Mouse (Mus musculus): ENCODE measurements around the gene Ispd. TPM values are rescaled to one million over a fixed set of nuclear protein-coding genes. Genes with fewer than 3 reads are reported as not detected.

Gene Ispd
- polyA plus RNA-seq, 1 experiment from 2014 or later: 12.7 TPM

DNA sequence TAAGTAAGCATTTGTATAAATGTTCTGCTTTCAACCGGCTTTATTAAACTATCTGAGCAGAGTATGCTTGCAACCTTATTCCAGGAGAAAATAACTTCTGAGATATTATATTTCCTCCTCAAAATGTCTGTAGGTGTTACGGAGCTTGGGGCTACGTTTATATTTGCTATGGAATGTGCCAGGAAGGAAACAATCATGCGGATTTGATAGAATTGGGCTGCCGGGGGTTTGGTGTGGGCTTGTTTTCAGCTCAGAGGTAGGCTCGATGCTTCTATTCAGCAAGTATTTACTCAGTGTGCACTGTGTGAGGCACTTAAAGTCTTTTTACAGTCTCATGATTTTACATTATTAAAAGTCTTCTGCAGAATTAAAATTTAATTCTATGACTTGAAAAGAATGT, 4.1 kb downstream of the Ispd start:
- Histone ChIP-seq H3K9ac (no peak overlapping the region), H3K4me2 (0 out of 2 replicates have a peak overlapping the region, but pooled peaks have one; percentile 14), H3K9me3 (no peaks in the 10 kb centered on the region), H3K4me1 (peaks cover 32% of the 10 kb centered on the region), H3K4me3 (no peak overlapping the region), H3K27me3 (no peaks in the 10 kb centered on the region), H3K27ac (peak overlapping the region; percentile 66), H3K36me3 (no peaks in the 10 kb centered on the region)
- ATAC-seq (ENCODE audit: insufficient number of reproducible peaks, insufficient read depth, low FRiP score, low TSS enrichment, low read depth): no peak
- 17% methylated on average over 6 of the region's 6 CpGs for WGBS

DNA sequence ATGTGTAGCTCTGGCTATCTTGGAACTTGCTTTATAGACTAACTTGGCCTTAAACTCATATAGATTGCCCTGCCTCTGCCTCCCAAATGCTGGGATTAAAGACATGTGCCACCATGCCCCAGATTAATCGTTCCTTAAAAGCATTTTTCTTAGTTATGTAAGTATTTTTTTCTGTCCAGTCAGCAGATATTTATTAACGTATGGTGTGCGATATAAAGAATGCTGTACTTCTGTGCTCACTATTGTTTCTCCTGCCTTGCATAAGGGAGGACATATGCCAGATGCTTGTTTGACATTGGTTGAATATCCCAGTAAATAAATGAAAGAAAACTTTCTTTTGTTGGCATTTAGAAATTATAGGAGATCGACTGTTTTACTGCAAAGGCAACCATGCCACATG, 5.7 kb downstream of the Ispd start:
- H3K27me3 ChIP-seq: no peaks in the 10 kb centered on the region
- H3K4me1 ChIP-seq: peaks cover 21% of the 10 kb centered on the region
- peaks cover 5% of the 10 kb centered on the region; the same call in 1 of the 2 replicates for H3K36me3 ChIP-seq
- peaks cover 5% of the 10 kb centered on the region; the same call in 1 of the 2 replicates for H3K9me3 ChIP-seq
- no peak overlapping the region for H3K27ac ChIP-seq
- H3K4me2 ChIP-seq: no peak overlapping the region
- no peak overlapping the region for H3K4me3 ChIP-seq
- H3K9ac ChIP-seq: no peak overlapping the region
- WGBS: 86% methylated on average over 4 of the region's 4 CpGs
- ATAC-seq (ENCODE audit: insufficient number of reproducible peaks, insufficient read depth, low FRiP score, low TSS enrichment, low read depth): no peak

GRCm38 (mm10) chr12:36395115-36395514, 13.9 kb downstream of the Ispd start:
- Histone ChIP-seq H3K4me3 (no peak overlapping the region), H3K9me3 (peaks cover 24% of the 10 kb centered on the region), H3K4me2 (no peak overlapping the region), H3K9ac (no peak overlapping the region), H3K36me3 (peaks cover 27% of the 10 kb centered on the region), H3K27me3 (no peaks in the 10 kb centered on the region), H3K27ac (no peak overlapping the region), H3K4me1 (no peaks in the 10 kb centered on the region)
- WGBS: 55% methylated on average over 2 of the region's 2 CpGs
- ATAC-seq (ENCODE audit: insufficient number of reproducible peaks, insufficient read depth, low FRiP score, low TSS enrichment, low read depth): no peak

GRCm38 (mm10) chr12:36423677-36424076, 42.4 kb downstream of the Ispd start:
- Histone ChIP-seq H3K4me1 (peaks cover 8% of the 10 kb centered on the region), H3K4me3 (no peak overlapping the region), H3K27ac (peak overlapping the region; percentile 12), H3K9me3 (no peaks in the 10 kb centered on the region), H3K36me3 (no peaks in the 10 kb centered on the region), H3K4me2 (no peak overlapping the region), H3K9ac (no peak overlapping the region), H3K27me3 (no peaks in the 10 kb centered on the region)
- 44% methylated on average over 10 of the region's 10 CpGs for WGBS
- 0 out of 2 replicates have a peak, but pooled peaks have one; percentile 32 for ATAC-seq (ENCODE audit: insufficient number of reproducible peaks, insufficient read depth, low FRiP score, low TSS enrichment, low read depth)

DNA sequence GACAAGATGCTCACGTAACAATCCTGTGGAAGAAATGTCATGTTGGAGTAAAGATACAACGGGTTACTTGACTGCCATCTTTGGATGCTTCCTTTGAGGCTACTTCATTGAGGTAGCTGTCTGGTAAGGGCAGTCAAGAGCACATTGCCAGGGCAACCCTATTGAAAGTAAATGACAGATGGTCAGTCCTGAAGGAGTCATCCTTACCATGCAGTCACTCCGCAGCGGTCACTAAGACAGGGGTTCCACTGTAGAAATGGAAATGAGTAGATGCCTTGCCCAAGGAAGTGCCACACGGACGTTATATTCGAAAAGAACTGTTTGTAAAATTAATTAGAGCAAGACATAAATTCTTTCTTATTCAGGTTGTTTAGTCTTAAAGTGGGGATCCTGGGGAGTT, 44.0 kb downstream of the Ispd start:
- H3K4me2 ChIP-seq: no peak overlapping the region
- H3K4me3 ChIP-seq: no peak overlapping the region
- H3K27ac ChIP-seq: no peak overlapping the region
- peaks cover 8% of the 10 kb centered on the region for H3K4me1 ChIP-seq
- no peak overlapping the region for H3K9ac ChIP-seq
- H3K27me3 ChIP-seq: no peaks in the 10 kb centered on the region
- 91% methylated on average over 7 of the region's 7 CpGs for WGBS
- H3K9me3 ChIP-seq: no peaks in the 10 kb centered on the region
- ATAC-seq (ENCODE audit: insufficient number of reproducible peaks, insufficient read depth, low FRiP score, low TSS enrichment, low read depth): no peak
- no peaks in the 10 kb centered on the region for H3K36me3 ChIP-seq

- H3K4me1 ChIP-seq: peaks cover 8% of the 10 kb centered on the region
- ATAC-seq (ENCODE audit: insufficient number of reproducible peaks, insufficient read depth, low FRiP score, low TSS enrichment, low read depth): no peak
- H3K9ac ChIP-seq: no peak overlapping the region
- H3K27ac ChIP-seq: no peak overlapping the region
- H3K27me3 ChIP-seq: no peaks in the 10 kb centered on the region
- 50% methylated on average over 15 of the region's 15 CpGs for WGBS
- H3K4me2 ChIP-seq: no peak overlapping the region
- H3K36me3 ChIP-seq: no peaks in the 10 kb centered on the region
- H3K9me3 ChIP-seq: no peaks in the 10 kb centered on the region
- no peak overlapping the region for H3K4me3 ChIP-seq
These were observed 45.2 kb downstream of the Ispd start for GRCm38 (mm10) chr12:36426163-36427045.

DNA sequence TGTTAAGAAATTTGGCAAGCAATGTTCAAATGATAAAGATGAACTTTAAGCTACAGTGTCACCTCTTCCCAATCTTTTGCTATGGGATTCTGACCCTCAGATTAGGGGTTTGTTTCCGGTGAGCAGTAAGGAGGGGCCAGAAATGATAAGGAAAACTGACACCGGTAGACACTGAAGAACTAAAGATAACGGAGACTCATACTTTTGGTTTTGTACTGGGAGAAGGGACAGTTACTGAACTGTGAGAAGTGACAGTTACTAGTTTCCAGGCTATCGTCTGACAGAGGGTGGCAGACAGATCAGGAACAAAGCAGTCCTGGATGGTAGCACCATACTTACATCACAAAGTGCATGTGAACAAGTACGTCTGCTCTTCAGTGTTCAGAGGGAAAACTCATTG, 55.7 kb downstream of the Ispd start:
- Histone ChIP-seq H3K4me1 (peaks cover 8% of the 10 kb centered on the region), H3K9me3 (no peaks in the 10 kb centered on the region), H3K27ac (no peak overlapping the region), H3K4me3 (no peak overlapping the region), H3K9ac (no peak overlapping the region), H3K36me3 (no peaks in the 10 kb centered on the region), H3K27me3 (no peaks in the 10 kb centered on the region), H3K4me2 (no peak overlapping the region)
- WGBS: 79% methylated on average over 5 of the region's 5 CpGs
- ATAC-seq (ENCODE audit: insufficient number of reproducible peaks, insufficient read depth, low FRiP score, low TSS enrichment, low read depth): no peak

- H3K9ac ChIP-seq: no peak overlapping the region
- WGBS: 82% methylated on average over 8 of the region's 8 CpGs
- H3K9me3 ChIP-seq: 0 out of 2 replicates have a peak, but pooled peaks cover under 1% of the 10 kb centered on the region
- H3K4me3 ChIP-seq: no peak overlapping the region
- no peaks in the 10 kb centered on the region for H3K27me3 ChIP-seq
- H3K4me2 ChIP-seq: no peak overlapping the region
- no peak for ATAC-seq (ENCODE audit: insufficient number of reproducible peaks, insufficient read depth, low FRiP score, low TSS enrichment, low read depth)
- no peaks in the 10 kb centered on the region for H3K36me3 ChIP-seq
- H3K27ac ChIP-seq: no peak overlapping the region
- peaks cover 8% of the 10 kb centered on the region for H3K4me1 ChIP-seq
These were observed 58.1 kb downstream of the Ispd start for GRCm38 (mm10) chr12:36439396-36439795.

GRCm38 (mm10) chr12:36456002-36456401, 74.8 kb downstream of the Ispd start:
- 87% methylated on average over 3 of the region's 3 CpGs for WGBS
- Histone ChIP-seq H3K4me2 (no peak overlapping the region), H3K36me3 (no peaks in the 10 kb centered on the region), H3K27me3 (no peaks in the 10 kb centered on the region), H3K9ac (no peak overlapping the region), H3K4me3 (no peak overlapping the region), H3K4me1 (no peaks in the 10 kb centered on the region), H3K27ac (no peak overlapping the region), H3K9me3 (no peaks in the 10 kb centered on the region)
- ATAC-seq (ENCODE audit: insufficient number of reproducible peaks, insufficient read depth, low FRiP score, low TSS enrichment, low read depth): no peak

DNA sequence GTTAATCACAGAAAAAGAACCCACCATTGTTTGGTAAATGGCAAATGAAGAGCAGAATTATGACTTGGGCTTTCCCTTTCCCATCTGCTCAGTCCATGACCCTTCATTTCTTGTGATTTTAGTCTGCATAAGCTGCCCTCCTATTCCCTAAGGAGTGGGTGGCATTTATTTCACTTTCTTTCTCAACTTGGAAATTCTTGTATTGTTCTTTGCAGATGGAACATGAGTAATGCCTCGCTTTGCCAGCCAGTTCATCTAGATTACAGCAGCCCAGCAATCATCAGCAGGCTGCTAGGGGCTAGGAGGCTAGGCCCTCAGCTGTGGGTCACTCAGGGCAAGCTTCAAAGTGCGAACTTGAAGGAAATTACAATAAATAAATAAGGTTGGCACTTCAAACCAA, 76.5 kb downstream of the Ispd start:
- ATAC-seq (ENCODE audit: insufficient number of reproducible peaks, insufficient read depth, low FRiP score, low TSS enrichment, low read depth): no peak
- no peaks in the 10 kb centered on the region for H3K4me1 ChIP-seq
- H3K9ac ChIP-seq: no peak overlapping the region
- WGBS: 89% methylated on average over 2 of the region's 2 CpGs
- no peaks in the 10 kb centered on the region for H3K9me3 ChIP-seq
- no peak overlapping the region for H3K27ac ChIP-seq
- no peaks in the 10 kb centered on the region for H3K36me3 ChIP-seq
- no peaks in the 10 kb centered on the region for H3K27me3 ChIP-seq
- no peak overlapping the region for H3K4me2 ChIP-seq
- no peak overlapping the region for H3K4me3 ChIP-seq

GRCm38 (mm10) chr12:36468325-36469044, 87.2 kb downstream of the Ispd start:
- no peaks in the 10 kb centered on the region for H3K36me3 ChIP-seq
- no peak overlapping the region for H3K4me3 ChIP-seq
- no peak overlapping the region for H3K4me2 ChIP-seq
- H3K4me1 ChIP-seq: no peaks in the 10 kb centered on the region
- H3K9ac ChIP-seq: no peak overlapping the region
- H3K9me3 ChIP-seq: no peaks in the 10 kb centered on the region
- no peaks in the 10 kb centered on the region for H3K27me3 ChIP-seq
- ATAC-seq (ENCODE audit: insufficient number of reproducible peaks, insufficient read depth, low FRiP score, low TSS enrichment, low read depth): no peak
- H3K27ac ChIP-seq: no peak overlapping the region
- 85% methylated on average over 6 of the region's 6 CpGs for WGBS

GRCm38 (mm10) chr12:36471411-36471810, 90.2 kb downstream of the Ispd start:
- H3K27ac ChIP-seq: no peak overlapping the region
- WGBS: 70% methylated on average over 4 of the region's 4 CpGs
- ATAC-seq (ENCODE audit: insufficient number of reproducible peaks, insufficient read depth, low FRiP score, low TSS enrichment, low read depth): no peak
- no peak overlapping the region for H3K9ac ChIP-seq
- H3K9me3 ChIP-seq: no peaks in the 10 kb centered on the region
- peaks cover 2% of the 10 kb centered on the region for H3K4me1 ChIP-seq
- no peak overlapping the region for H3K4me3 ChIP-seq
- H3K4me2 ChIP-seq: no peak overlapping the region
- no peaks in the 10 kb centered on the region for H3K27me3 ChIP-seq
- no peaks in the 10 kb centered on the region for H3K36me3 ChIP-seq

Data from embryonic facial prominence, embryonic 13.5 days (tissue).